Mouse (Mus musculus) embryonic facial prominence, embryonic 11.5 days (tissue): Measurements from ENCODE around the gene Resp18. TPM values are rescaled to one million over a fixed set of nuclear protein-coding genes. Genes with fewer than 3 reads are reported as not detected.

ENCODE experiments used
- ATAC-seq: fragments of 200-750 bp; cut with Nextera tagmentation; replicated peaks from 2 replicates; pipeline ENCODE4 v1.8.0; 2017; ENCODE audit warnings: low read depth; ENCODE audit not compliant: insufficient number of reproducible peaks, low FRiP score, low TSS enrichment
- DNase-seq: peaks from one replicate; pipeline ENCODE4 v3.0.0-alpha.2; 2015; ENCODE audit warnings: low spot score
- H3K27ac ChIP-seq: fragments of 300-500 bp; sonication (generic); replicated peaks from 2 replicates; pipeline ENCODE4 v1.5.1; 2014; ENCODE audit warnings: mild to moderate bottlenecking, low read depth, low read length, control low read depth
- H3K27me3 ChIP-seq: fragments of 300-500 bp; sonication (generic); 2 replicates; pipeline ENCODE4 v1.6.1; 2014; ENCODE audit warnings: mild to moderate bottlenecking, low read length, moderate library complexity, mixed read lengths; ENCODE audit not compliant: control insufficient read depth, insufficient read depth
- H3K36me3 ChIP-seq: fragments of 300-500 bp; sonication (generic); replicated peaks from 2 replicates; pipeline ENCODE4 v1.6.1; 2014; ENCODE audit warnings: low read depth, mild to moderate bottlenecking, low read length, moderate library complexity, mixed read lengths; ENCODE audit not compliant: control insufficient read depth, insufficient read depth
- H3K4me1 ChIP-seq: fragments of 300-500 bp; sonication (generic); 2 replicates; pipeline ENCODE4 v1.6.1; 2014; ENCODE audit warnings: low read length, mixed read lengths; ENCODE audit not compliant: control insufficient read depth, insufficient read depth
- H3K4me2 ChIP-seq: fragments of 300-500 bp; sonication (generic); 2 replicates; pipeline ENCODE4 v1.6.1; 2014; ENCODE audit warnings: low read depth, mild to moderate bottlenecking, control low read depth, low read length, moderate library complexity
- H3K4me3 ChIP-seq: fragments of 300-500 bp; sonication (generic); 2 replicates; pipeline ENCODE4 v1.5.1; 2014; ENCODE audit warnings: low read depth, low read length, control low read depth
- H3K9ac ChIP-seq: fragments of 300-500 bp; sonication (generic); replicated peaks from 2 replicates; pipeline ENCODE4 v1.6.1; 2014; ENCODE audit warnings: mild to moderate bottlenecking, control low read depth, low read length
- H3K9me3 ChIP-seq: fragments of 300-500 bp; sonication (generic); replicated peaks from 2 replicates; pipeline ENCODE4 v1.6.1; 2016; ENCODE audit warnings: mild to moderate bottlenecking, low read length, inconsistent platforms, mixed read lengths; ENCODE audit not compliant: control insufficient read depth
- WGBS: fragments of 180-500 bp; shearing (Covaris S2); extraction: QIAGEN DNeasy Blood & Tissue Kit; methylation state at CpG from one replicate; pipeline ENCODE4 v1.1.7; 2014; 5-methylcytosine and 5-hydroxymethylcytosine counted together
- polyA plus RNA-seq: library from polyadenylated mRNA; unstranded; fragments of >200 nt; fragmentation: Nextera tagmentation; extraction: Ambion mirVana; gene quantifications from 2 replicates; pipeline ENCODE4 v1.2.1, GENCODE M21; 2014

Gene Resp18
- polyA plus RNA-seq, 1 experiment from 2014 or later = 4.9 TPM

GRCm38 (mm10) chr1:75262969-75263951 lies 15.0 kb downstream of the Resp18 start:
- no peaks in the 10 kb centered on the region for H3K4me1 ChIP-seq
- no peaks in the 10 kb centered on the region for H3K9me3 ChIP-seq
- H3K36me3 ChIP-seq = no peaks in the 10 kb centered on the region
- H3K9ac ChIP-seq = no peak overlapping the region
- ATAC-seq (peak; percentile 34; the same call in 1 of the 2 replicates), DNase-seq (peak; percentile 87)
- H3K4me2 ChIP-seq = 0 out of 2 replicates have a peak overlapping the region, but pooled peaks have one; percentile 25
- no peak overlapping the region for H3K4me3 ChIP-seq
- H3K27ac ChIP-seq = no peak overlapping the region
- WGBS = 2% methylated on average over 40 of the region's 40 CpGs
- H3K27me3 ChIP-seq = peaks cover 23% of the 10 kb centered on the region

- Histone ChIP-seq H3K9ac (no peak overlapping the region), H3K36me3 (no peaks in the 10 kb centered on the region), H3K4me2 (no peak overlapping the region), H3K27me3 (peaks cover 23% of the 10 kb centered on the region), H3K4me3 (no peak overlapping the region), H3K27ac (no peak overlapping the region), H3K4me1 (no peaks in the 10 kb centered on the region), H3K9me3 (no peaks in the 10 kb centered on the region)
- ATAC-seq (no peak), DNase-seq (no peak)
These were observed 16.9 kb downstream of the Resp18 start for GRCm38 (mm10) chr1:75261278-75261677.

- no peak overlapping the region for H3K9ac ChIP-seq
- H3K4me1 ChIP-seq = no peaks in the 10 kb centered on the region
- 65% methylated on average over 10 of the region's 10 CpGs for WGBS
- no peaks in the 10 kb centered on the region for H3K9me3 ChIP-seq
- no peak overlapping the region for H3K27ac ChIP-seq
- no peak overlapping the region for H3K4me2 ChIP-seq
- no peak for ATAC-seq
- DNase-seq = no peak
- H3K4me3 ChIP-seq = no peak overlapping the region
- H3K27me3 ChIP-seq = no peaks in the 10 kb centered on the region
- H3K36me3 ChIP-seq = no peaks in the 10 kb centered on the region
These were observed 22.6 kb downstream of the Resp18 start for GRCm38 (mm10) chr1:75255516-75256046.

GRCm38 (mm10) chr1:75254625-75255013 lies 23.6 kb downstream of the Resp18 start:
- Histone ChIP-seq H3K36me3 (no peaks in the 10 kb centered on the region), H3K27me3 (no peaks in the 10 kb centered on the region), H3K4me1 (no peaks in the 10 kb centered on the region), H3K27ac (no peak overlapping the region), H3K9me3 (no peaks in the 10 kb centered on the region), H3K4me2 (no peak overlapping the region), H3K4me3 (no peak overlapping the region), H3K9ac (no peak overlapping the region)
- 68% methylated on average over 8 of the region's 8 CpGs for WGBS
- DNase-seq (no peak), ATAC-seq (no peak)

- H3K36me3 ChIP-seq = no peaks in the 10 kb centered on the region
- no peak overlapping the region for H3K27ac ChIP-seq
- H3K4me3 ChIP-seq = no peak overlapping the region
- H3K4me1 ChIP-seq = no peaks in the 10 kb centered on the region
- ATAC-seq = no peak
- no peaks in the 10 kb centered on the region for H3K27me3 ChIP-seq
- peak; percentile 86 for DNase-seq
- no peak overlapping the region for H3K4me2 ChIP-seq
- no peak overlapping the region for H3K9ac ChIP-seq
- no peaks in the 10 kb centered on the region for H3K9me3 ChIP-seq
- 65% methylated on average over 16 of the region's 16 CpGs for WGBS
These were observed 24.2 kb downstream of the Resp18 start for GRCm38 (mm10) chr1:75253849-75254624.

GRCm38 (mm10) chr1:75253029-75253428 lies 25.2 kb downstream of the Resp18 start:
- Histone ChIP-seq H3K9me3 (no peaks in the 10 kb centered on the region), H3K27me3 (no peaks in the 10 kb centered on the region), H3K27ac (no peak overlapping the region), H3K4me2 (no peak overlapping the region), H3K4me3 (no peak overlapping the region), H3K36me3 (no peaks in the 10 kb centered on the region), H3K4me1 (no peaks in the 10 kb centered on the region), H3K9ac (no peak overlapping the region)
- WGBS = 70% methylated on average over 16 of the region's 16 CpGs
- no peak for DNase-seq
- ATAC-seq = no peak

GRCm38 (mm10) chr1:75252308-75252707 lies 25.9 kb downstream of the Resp18 start:
- H3K9ac ChIP-seq = no peak overlapping the region
- 68% methylated on average over 13 of the region's 13 CpGs for WGBS
- 0 out of 2 replicates have a peak, but pooled peaks have one; percentile 4 for ATAC-seq

More at GRCm38 (mm10) chr1:75252308-75252707, 25.9 kb downstream of the Resp18 start:
- Histone ChIP-seq H3K9me3 (no peaks in the 10 kb centered on the region), H3K4me1 (no peaks in the 10 kb centered on the region), H3K4me3 (no peak overlapping the region), H3K4me2 (no peak overlapping the region), H3K27ac (no peak overlapping the region), H3K36me3 (no peaks in the 10 kb centered on the region), H3K27me3 (no peaks in the 10 kb centered on the region)
- no peak for DNase-seq
